Mouse (Mus musculus): ENCODE results near the gene Mov10l1.
A peak's percentile ranks its signal among the peaks of the same experiment; 100 is the strongest.

DNA sequence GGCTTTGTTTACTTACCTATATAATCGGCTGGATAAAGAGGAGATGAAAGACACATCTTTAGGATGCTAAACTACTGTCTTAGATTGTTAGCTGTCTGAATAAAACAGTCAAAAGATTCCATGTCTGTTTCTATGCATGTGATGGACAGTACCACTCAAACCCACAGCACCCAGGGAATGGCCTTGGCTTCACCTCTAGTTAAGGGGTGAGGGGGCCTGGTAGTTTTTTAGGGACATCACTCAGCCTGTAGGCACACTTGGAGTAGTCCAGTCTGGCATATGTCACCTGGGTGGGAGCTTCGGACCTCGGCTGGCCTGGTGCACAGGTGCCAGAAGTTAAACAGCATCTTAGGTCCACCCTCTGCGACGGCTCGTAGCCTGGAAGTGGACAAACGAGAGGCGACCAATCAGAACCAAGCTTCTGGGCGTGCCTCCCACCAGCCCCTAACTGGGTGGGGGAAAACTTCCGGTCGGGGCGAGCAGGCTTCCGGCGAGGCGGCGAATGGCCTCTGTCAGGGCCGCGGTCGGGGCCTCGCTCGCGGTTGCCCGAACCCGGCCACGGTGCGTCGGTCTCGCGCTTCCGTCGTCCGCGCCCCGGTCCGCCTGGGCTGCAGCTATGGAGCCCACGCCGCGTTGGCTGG, 106.0 kb downstream of the Mov10l1 start, which contains the start of gene Selenoo:
- TF ChIP-seq CTCF (IDR thresholded peaks at IDR 0.05; ENCODE audit: borderline replicate concordance, insufficient read depth, low read length) (no peak), POLR2A (IDR thresholded peaks at IDR 0.05; ENCODE audit: low read depth, low read length) (peak; percentile 87)
